Mouse (Mus musculus): Measurements from ENCODE around the gene Sspn. TPM values are rescaled to one million over a fixed set of nuclear protein-coding genes. Genes with fewer than 3 reads are reported as not detected.

The Sspn gene
- polyA plus RNA-seq, 1 experiment from 2014 or later = 9.8 TPM

DNA sequence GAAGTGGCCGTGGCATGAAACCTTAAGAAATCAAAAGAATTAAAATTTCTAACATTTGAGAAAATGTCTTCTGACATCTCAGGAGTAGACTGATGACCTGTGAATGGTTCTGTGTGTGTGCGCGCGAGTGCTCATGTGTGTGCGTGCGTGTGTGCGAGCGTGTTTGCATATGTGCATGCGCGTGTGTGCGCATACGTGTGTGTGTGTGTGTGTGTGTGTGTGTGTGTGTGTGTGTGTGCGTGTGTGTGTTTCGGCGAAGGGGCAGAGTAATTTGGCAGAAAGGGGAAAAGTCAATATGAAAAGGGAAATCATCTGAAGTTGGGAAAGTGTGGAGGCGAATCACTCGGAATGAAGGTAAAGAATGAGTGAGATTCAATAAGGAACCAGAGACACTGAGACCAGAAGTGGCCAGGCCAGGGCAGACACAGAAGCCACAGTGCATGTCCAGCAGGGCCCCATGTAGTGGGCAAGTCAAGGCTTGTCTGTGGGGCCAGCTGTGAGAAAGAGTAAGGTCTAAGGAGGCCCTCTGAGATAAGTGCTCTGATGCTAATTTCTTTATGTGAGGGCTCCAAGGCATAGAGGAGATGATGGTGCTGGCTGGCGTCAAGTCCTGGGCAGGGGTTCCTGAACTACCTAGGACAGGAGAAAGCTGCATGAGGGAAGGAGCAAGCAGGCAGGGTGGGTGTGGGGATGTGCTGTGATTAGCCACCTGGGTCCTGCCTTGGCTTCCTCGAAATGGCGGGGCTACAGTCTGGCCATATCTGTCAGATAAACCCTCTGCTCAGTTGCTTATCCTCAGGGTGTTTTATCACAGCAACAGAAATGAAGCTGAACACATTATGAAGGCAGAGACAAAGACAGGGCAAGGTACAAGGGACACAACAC lies 38.8 kb upstream of the Sspn start:
- H3K4me3 ChIP-seq (replicated peaks; ENCODE audit: low read depth, low read length) = no peak overlapping the region
- H3K4me1 ChIP-seq (replicated peaks; ENCODE audit: insufficient read depth, low read length) = no peaks in the 10 kb centered on the region
- no peak overlapping the region for H3K27ac ChIP-seq
- no peaks in the 10 kb centered on the region for H3K27me3 ChIP-seq (ENCODE audit: insufficient read depth, low read length)
- H3K36me3 ChIP-seq (ENCODE audit: insufficient read depth, low read length) = no peaks in the 10 kb centered on the region
- DNase-seq (ENCODE audit: low spot score) = no peak
- H3K9me3 ChIP-seq (replicated peaks; ENCODE audit: low read length) = no peaks in the 10 kb centered on the region
- ATAC-seq (replicated peaks; ENCODE audit: low FRiP score, low read depth) = no peak
- H3K9ac ChIP-seq (ENCODE audit: low read depth, low read length) = no peak overlapping the region
- WGBS = 93% methylated on average over 20 of the region's 20 CpGs
- H3K4me2 ChIP-seq (ENCODE audit: low read length) = no peak overlapping the region
- no peak for TF ChIP-seq CTCF (IDR thresholded peaks at IDR 0.05; ENCODE audit: low read depth)

DNA sequence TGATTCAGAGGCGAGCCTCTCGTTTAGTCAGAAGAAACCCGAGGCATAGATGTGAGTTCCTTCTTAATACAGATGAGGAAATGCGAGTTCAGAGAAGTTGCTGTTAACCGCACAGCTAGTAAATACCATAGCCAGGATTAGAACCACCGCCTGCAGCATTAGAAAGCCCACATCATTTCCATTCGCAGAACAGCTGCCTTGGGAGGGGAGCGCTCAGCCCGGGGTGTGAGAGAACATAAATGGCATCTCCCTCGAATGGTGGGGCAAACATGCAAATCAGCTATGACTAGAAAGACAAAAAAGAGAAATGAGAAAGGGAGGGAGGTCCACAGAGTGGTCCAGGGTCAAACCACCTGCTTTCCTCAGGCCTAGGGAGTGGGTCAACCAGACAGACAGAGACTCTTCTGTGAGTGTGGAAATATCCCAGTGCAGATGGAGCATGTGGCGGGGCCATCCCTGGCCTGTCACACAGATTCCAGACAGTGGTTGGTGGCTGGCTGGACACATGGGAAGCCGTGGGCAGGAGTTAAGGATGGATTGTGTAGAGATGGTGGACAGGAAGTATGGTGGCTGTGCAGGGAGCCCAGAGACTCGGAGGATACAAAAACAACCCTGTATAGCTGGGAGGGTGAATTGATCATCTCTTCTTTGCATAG lies 37.9 kb upstream of the Sspn start:
- Histone ChIP-seq H3K27ac (no peak overlapping the region), H3K36me3 (ENCODE audit: insufficient read depth, low read length) (no peaks in the 10 kb centered on the region), H3K27me3 (ENCODE audit: insufficient read depth, low read length) (no peaks in the 10 kb centered on the region), H3K4me3 (replicated peaks; ENCODE audit: low read depth, low read length) (no peak overlapping the region), H3K9me3 (replicated peaks; ENCODE audit: low read length) (no peaks in the 10 kb centered on the region), H3K9ac (ENCODE audit: low read depth, low read length) (no peak overlapping the region), H3K4me2 (ENCODE audit: low read length) (no peak overlapping the region), H3K4me1 (replicated peaks; ENCODE audit: insufficient read depth, low read length) (no peaks in the 10 kb centered on the region)
- TF ChIP-seq CTCF (IDR thresholded peaks at IDR 0.05; ENCODE audit: low read depth) = no peak
- DNase-seq (ENCODE audit: low spot score) = no peak
- ATAC-seq (replicated peaks; ENCODE audit: low FRiP score, low read depth) = no peak
- WGBS = 82% methylated on average over 13 of the region's 13 CpGs

DNA sequence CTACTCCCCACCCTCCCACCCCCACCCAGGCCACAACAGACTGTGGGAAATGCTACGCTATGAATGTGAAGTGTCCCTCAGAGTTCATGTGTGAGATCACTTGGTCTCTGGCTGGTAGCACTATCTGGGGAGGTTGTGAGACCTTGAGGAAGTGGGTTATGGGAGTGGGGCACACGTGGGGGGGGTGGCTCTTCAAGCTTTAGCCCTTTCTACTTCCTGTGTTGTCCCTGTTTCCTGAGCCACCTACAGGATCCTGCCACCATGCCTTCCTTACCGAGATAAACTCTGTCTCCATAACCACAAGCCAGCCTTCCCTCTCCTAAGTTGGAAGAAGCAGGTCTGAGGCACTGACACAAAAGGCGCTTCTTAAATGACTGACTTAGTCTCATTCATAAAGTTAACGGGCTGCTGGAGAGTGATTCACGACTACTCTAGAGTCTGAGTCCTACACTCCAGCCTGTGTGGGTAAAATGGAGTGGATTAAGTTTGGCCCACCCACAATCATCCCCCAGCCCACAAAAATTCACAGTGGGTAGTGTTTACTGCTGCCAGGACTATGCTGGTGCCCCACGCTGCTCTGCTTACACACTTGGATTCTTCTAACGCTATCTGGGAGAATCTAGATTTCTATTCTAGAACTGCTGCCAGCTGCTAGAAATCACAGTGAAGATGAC lies 36.6 kb upstream of the Sspn start:
- no peaks in the 10 kb centered on the region for H3K9me3 ChIP-seq (replicated peaks; ENCODE audit: low read length)
- no peak overlapping the region for H3K4me2 ChIP-seq (ENCODE audit: low read length)
- DNase-seq (ENCODE audit: low spot score) (no peak), ATAC-seq (replicated peaks; ENCODE audit: low FRiP score, low read depth) (no peak)
- no peak overlapping the region for H3K9ac ChIP-seq (ENCODE audit: low read depth, low read length)
- no peak overlapping the region for H3K4me3 ChIP-seq (replicated peaks; ENCODE audit: low read depth, low read length)
- no peaks in the 10 kb centered on the region for H3K36me3 ChIP-seq (ENCODE audit: insufficient read depth, low read length)
- H3K27ac ChIP-seq = no peak overlapping the region
- WGBS = 56% methylated on average over 8 of the region's 8 CpGs
- no peaks in the 10 kb centered on the region for H3K4me1 ChIP-seq (replicated peaks; ENCODE audit: insufficient read depth, low read length)
- no peak for TF ChIP-seq CTCF (IDR thresholded peaks at IDR 0.05; ENCODE audit: low read depth)
- H3K27me3 ChIP-seq (ENCODE audit: insufficient read depth, low read length) = no peaks in the 10 kb centered on the region

DNA sequence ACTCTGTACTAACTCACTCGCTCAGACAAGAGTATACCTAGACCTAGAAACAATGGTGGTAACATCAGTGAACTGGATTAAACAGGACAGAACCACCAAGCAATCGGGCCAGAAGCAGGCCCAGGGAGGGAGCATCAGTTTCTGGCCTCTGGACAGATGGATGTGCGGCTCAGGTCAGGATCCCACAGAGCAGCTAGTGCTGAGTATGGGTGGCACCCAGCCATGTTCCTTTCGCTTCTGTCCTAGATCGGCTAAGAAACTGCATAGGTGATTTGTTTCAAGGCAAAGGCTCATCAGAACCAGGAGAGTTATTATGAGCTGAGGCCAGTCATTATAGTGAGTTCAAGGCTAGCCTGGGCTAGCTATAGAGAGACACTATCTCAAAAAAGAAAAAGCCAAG lies 27.3 kb upstream of the Sspn start:
- WGBS = 97% methylated on average over 5 of the region's 5 CpGs
- Histone ChIP-seq H3K4me3 (replicated peaks; ENCODE audit: low read depth, low read length) (no peak overlapping the region), H3K9ac (ENCODE audit: low read depth, low read length) (no peak overlapping the region), H3K27me3 (ENCODE audit: insufficient read depth, low read length) (no peaks in the 10 kb centered on the region), H3K36me3 (ENCODE audit: insufficient read depth, low read length) (no peaks in the 10 kb centered on the region), H3K4me1 (replicated peaks; ENCODE audit: insufficient read depth, low read length) (no peaks in the 10 kb centered on the region), H3K27ac (no peak overlapping the region), H3K4me2 (ENCODE audit: low read length) (no peak overlapping the region), H3K9me3 (replicated peaks; ENCODE audit: low read length) (no peaks in the 10 kb centered on the region)
- no peak for DNase-seq (ENCODE audit: low spot score)
- no peak for ATAC-seq (replicated peaks; ENCODE audit: low FRiP score, low read depth)
- no peak for TF ChIP-seq CTCF (IDR thresholded peaks at IDR 0.05; ENCODE audit: low read depth)

DNA sequence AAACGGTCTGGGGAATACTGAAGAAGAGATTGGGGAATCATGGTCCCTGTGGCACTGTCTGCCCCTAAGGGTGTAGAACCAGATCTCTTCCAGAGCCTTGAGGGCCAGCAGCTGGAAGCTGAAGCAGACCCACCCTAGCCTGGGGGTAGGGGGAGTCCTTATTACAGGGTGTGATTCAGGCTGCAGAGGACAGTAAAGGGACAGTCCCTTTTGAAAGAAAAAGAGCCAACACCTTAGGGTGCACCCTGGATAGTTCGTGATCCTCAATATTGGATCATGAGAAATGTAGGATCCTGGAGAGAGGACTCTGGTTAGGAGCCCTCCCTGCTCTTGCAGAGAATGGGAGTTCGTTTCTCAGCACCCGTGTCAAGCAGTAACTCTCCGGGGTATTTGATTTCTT lies 26.8 kb upstream of the Sspn start:
- DNase-seq (ENCODE audit: low spot score) = no peak

DNA sequence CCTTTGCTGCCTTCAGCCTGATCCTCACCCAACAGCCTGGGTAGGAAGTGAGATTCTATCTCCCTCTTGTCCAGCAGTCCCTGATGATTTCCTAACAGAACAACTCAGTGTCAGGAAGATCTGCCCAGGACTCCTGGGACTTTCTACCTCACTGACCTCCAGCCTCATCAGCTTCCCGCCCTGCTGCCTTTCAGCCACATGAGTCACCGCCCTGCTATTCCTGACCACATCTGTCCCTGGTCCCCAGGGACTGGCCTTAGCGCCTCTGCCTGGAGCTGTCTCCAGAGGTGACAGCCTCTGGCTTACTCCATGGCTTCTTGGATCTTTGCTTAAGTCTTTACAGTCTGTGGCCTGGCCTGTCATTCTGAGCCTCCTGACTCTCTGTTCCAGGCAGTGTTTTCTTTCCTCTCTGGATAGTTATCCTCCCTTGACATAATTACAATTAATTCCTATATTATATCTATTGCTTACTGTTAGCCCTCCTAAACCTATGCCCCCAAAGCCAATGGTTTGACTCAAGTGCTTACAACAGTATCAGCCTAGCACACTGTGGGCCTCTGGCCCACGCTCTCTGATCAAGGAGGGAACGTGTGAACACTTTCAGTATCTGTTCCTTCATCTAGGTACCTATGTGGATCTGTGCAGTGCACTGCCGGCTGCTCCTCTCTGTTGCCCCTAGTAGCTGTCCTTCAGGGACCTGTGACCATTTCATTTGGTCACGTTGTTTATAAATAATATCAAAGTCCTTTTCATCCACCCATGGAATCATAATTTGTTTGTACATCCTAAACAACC lies 25.1 kb upstream of the Sspn start:
- H3K27me3 ChIP-seq (ENCODE audit: insufficient read depth, low read length) = no peaks in the 10 kb centered on the region
- no peak for TF ChIP-seq CTCF (IDR thresholded peaks at IDR 0.05; ENCODE audit: low read depth)
- no peak overlapping the region for H3K4me2 ChIP-seq (ENCODE audit: low read length)
- DNase-seq (ENCODE audit: low spot score) = peak; percentile 8
- H3K36me3 ChIP-seq (ENCODE audit: insufficient read depth, low read length) = no peaks in the 10 kb centered on the region
- H3K4me1 ChIP-seq (replicated peaks; ENCODE audit: insufficient read depth, low read length) = no peaks in the 10 kb centered on the region
- ATAC-seq (replicated peaks; ENCODE audit: low FRiP score, low read depth) = no peak
- H3K27ac ChIP-seq = no peak overlapping the region
- 56% methylated on average over 7 of the region's 7 CpGs for WGBS
- no peak overlapping the region for H3K9ac ChIP-seq (ENCODE audit: low read depth, low read length)
- H3K9me3 ChIP-seq (replicated peaks; ENCODE audit: low read length) = no peaks in the 10 kb centered on the region
- no peak overlapping the region for H3K4me3 ChIP-seq (replicated peaks; ENCODE audit: low read depth, low read length)

More for the DNA sequence above, 26.8 kb upstream of the Sspn start:
- no peak for TF ChIP-seq CTCF (IDR thresholded peaks at IDR 0.05; ENCODE audit: low read depth)
- no peaks in the 10 kb centered on the region for H3K36me3 ChIP-seq (ENCODE audit: insufficient read depth, low read length)
- no peaks in the 10 kb centered on the region for H3K4me1 ChIP-seq (replicated peaks; ENCODE audit: insufficient read depth, low read length)
- H3K4me3 ChIP-seq (replicated peaks; ENCODE audit: low read depth, low read length) = no peak overlapping the region
- no peak overlapping the region for H3K4me2 ChIP-seq (ENCODE audit: low read length)
- no peak overlapping the region for H3K27ac ChIP-seq
- H3K9me3 ChIP-seq (replicated peaks; ENCODE audit: low read length) = no peaks in the 10 kb centered on the region
- no peak overlapping the region for H3K9ac ChIP-seq (ENCODE audit: low read depth, low read length)
- H3K27me3 ChIP-seq (ENCODE audit: insufficient read depth, low read length) = no peaks in the 10 kb centered on the region
- WGBS = 68% methylated on average over 5 of the region's 5 CpGs
- no peak for ATAC-seq (replicated peaks; ENCODE audit: low FRiP score, low read depth)

Data from kidney, postnatal 0 days (tissue).